Mouse (Mus musculus) thymus, postnatal 14 days (tissue): ENCODE results near the gene Lcn9.
A peak's percentile ranks its signal among the peaks of the same experiment; 100 is the strongest.
"Not testable (repeated sequence)": the region's sequence is repeated elsewhere in the genome, so short reads cannot be mapped to it uniquely, and the experiment has no call there.

Source experiments
- DNase-seq: peaks from one replicate; pipeline ENCODE4 v3.0.0; 2021

Gene Lcn9

GRCm38 (mm10) chr2:25822806-25823205 is at the start of gene Lcn9:
Gene Lcn9, plus strand, starts transcription at chr2:25823153.
- DNase-seq, result no peak

- DNase-seq, result no peak
Observed at GRCm38 (mm10) chr2:25773507-25773906, 49.4 kb upstream of the Lcn9 start.

GRCm38 (mm10) chr2:25774640-25775039 is 48.3 kb upstream of the Lcn9 start:
- no peak for DNase-seq

- DNase-seq, result no peak
Observed at GRCm38 (mm10) chr2:25775991-25776390, 47.0 kb upstream of the Lcn9 start.

- no peak for DNase-seq
Observed at GRCm38 (mm10) chr2:25776717-25777116, 46.2 kb upstream of the Lcn9 start, which contains the start of gene Lcn11. Gene Lcn11, plus strand, starts transcription at chr2:25777017.

- no peak for DNase-seq
Observed at GRCm38 (mm10) chr2:25779076-25779475, 43.9 kb upstream of the Lcn9 start.

- DNase-seq, result no peak
Observed at GRCm38 (mm10) chr2:25780921-25781320, 42.0 kb upstream of the Lcn9 start.

GRCm38 (mm10) chr2:25781957-25782356 is 41.0 kb upstream of the Lcn9 start, which contains the start of gene Gm13539:
Gene Gm13539, plus strand, starts transcription at chr2:25782257.
- no peak for DNase-seq

- DNase-seq, result no peak
Observed at GRCm38 (mm10) chr2:25785573-25786322, 37.2 kb upstream of the Lcn9 start.

GRCm38 (mm10) chr2:25789092-25789491 is 33.9 kb upstream of the Lcn9 start:
- DNase-seq, result no peak

GRCm38 (mm10) chr2:25797635-25798034 is 25.3 kb upstream of the Lcn9 start:
- no peak for DNase-seq

- DNase-seq, result no peak
Observed at GRCm38 (mm10) chr2:25798065-25798464, 24.9 kb upstream of the Lcn9 start.

- DNase-seq, result no peak
Observed at GRCm38 (mm10) chr2:25811711-25812110, 11.2 kb upstream of the Lcn9 start.

GRCm38 (mm10) chr2:25813364-25813763 is 9.6 kb upstream of the Lcn9 start:
- no peak for DNase-seq

GRCm38 (mm10) chr2:25815748-25816147 is 7.2 kb upstream of the Lcn9 start, which contains the start of gene Glt6d1:
Gene Glt6d1, minus strand, starts transcription at chr2:25815848.
- DNase-seq, result not testable (repeated sequence)

GRCm38 (mm10) chr2:25824751-25825150 is 1.8 kb downstream of the Lcn9 start:
- DNase-seq, result no peak

GRCm38 (mm10) chr2:25828344-25828947 is 5.5 kb downstream of the Lcn9 start:
- DNase-seq, result peak; percentile 59

- DNase-seq, result no peak
Observed at GRCm38 (mm10) chr2:25830786-25831185, 7.8 kb downstream of the Lcn9 start.

- DNase-seq, result peak; percentile 63
Observed at GRCm38 (mm10) chr2:25836291-25836690, 13.3 kb downstream of the Lcn9 start.

- no peak for DNase-seq
Observed at GRCm38 (mm10) chr2:25842161-25842560, 19.2 kb downstream of the Lcn9 start.

- no peak for DNase-seq
Observed at GRCm38 (mm10) chr2:25842758-25843157, 19.8 kb downstream of the Lcn9 start.

- DNase-seq, result no peak
Observed at GRCm38 (mm10) chr2:25844097-25844496, 21.1 kb downstream of the Lcn9 start.

GRCm38 (mm10) chr2:25846516-25846915 is 23.6 kb downstream of the Lcn9 start:
- no peak for DNase-seq

- no peak for DNase-seq
Observed at GRCm38 (mm10) chr2:25847226-25847625, 24.3 kb downstream of the Lcn9 start, which contains the start of gene Sohlh1. Gene Sohlh1, minus strand, starts transcription at chr2:25847248.
